Mouse (Mus musculus) megakaryocyte, embryonic 14.5 days (primary cell): Measurements from ENCODE around the gene Mrps9. TPM values are rescaled to one million over a fixed set of nuclear protein-coding genes. Genes with fewer than 3 reads are reported as not detected.
A peak's percentile ranks its signal among the peaks of the same experiment; 100 is the strongest.

Source experiments
- H3K27me3 ChIP-seq: replicated peaks from 2 replicates; pipeline ENCODE3; 2012; ENCODE audit warnings: inconsistent platforms
- H3K36me3 ChIP-seq: replicated peaks from 2 replicates; pipeline ENCODE3; 2012; ENCODE audit warnings: low read length, inconsistent platforms, mixed read lengths
- H3K4me1 ChIP-seq: 2 replicates; pipeline ENCODE4 v1.6.1; 2012; ENCODE audit warnings: inconsistent platforms
- H3K4me3 ChIP-seq: replicated peaks from 2 replicates; pipeline ENCODE3; 2012; ENCODE audit warnings: moderate library complexity, mild to moderate bottlenecking, inconsistent platforms
- H3K9me3 ChIP-seq: 2 replicates; pipeline ENCODE4 v1.6.1; 2012; ENCODE audit warnings: inconsistent platforms
- FLI1 ChIP-seq: IDR thresholded peaks from 2 replicates; pipeline ENCODE4 v1.6.1; 2012; ENCODE audit warnings: low read length, inconsistent platforms, mixed read lengths
- GATA1 ChIP-seq: IDR thresholded peaks from 3 replicates; pipeline ENCODE4 v1.6.1; 2012; ENCODE audit warnings: mixed read lengths, low read length, inconsistent platforms, borderline replicate concordance
- polyA plus RNA-seq: library from polyadenylated mRNA; stranded (reverse); fragments of >175 nt; gene quantifications from 2 replicates; pipeline ENCODE4 v1.2.3, GENCODE M21; 2012; ENCODE audit warnings: low replicate concordance; ENCODE audit not compliant: insufficient read depth

Gene Mrps9
- polyA plus RNA-seq, 1 experiment, result 28.4 TPM

DNA sequence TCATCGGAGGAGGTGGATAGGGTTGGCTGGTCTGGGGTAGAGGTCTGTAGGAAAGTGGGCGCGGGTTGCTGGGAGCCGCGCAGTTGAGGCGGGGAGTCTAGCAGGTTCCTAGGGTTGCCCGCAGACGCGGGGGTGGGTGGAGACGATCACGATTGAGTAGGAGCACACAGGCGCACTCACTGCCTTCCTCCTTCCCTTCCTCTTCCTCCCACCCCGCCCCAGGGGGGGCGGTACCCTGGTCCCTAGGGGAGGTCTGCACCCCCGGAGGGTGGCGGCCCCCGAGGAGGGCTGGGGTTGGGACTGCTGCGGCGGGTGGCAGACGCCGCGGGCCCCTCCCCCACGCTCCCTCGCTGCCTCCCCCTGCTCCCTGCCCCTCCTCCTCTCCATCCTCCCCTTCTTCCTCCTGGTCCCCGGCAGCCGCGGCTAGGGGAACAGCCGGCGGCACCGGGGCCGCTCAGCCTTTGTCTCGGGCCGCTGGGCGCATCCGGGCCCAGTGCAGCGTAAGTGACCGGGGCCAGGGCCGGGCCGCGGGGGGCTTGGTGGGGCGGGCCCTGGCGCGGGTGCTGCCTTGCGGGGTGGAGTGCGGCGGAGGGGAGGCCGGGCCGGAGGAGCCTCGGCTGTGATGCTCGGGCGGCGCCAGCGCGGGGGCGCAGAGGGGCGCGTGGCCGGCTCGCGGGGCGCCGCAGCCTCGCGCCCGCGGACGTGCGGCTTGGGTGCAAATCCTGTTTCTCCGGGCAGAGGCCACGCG, 101.9 kb downstream of the Mrps9 start, which contains the start of gene Gpr45:
Gene Gpr45 (plus strand): TSS at position 139 of the 748 bp plus-strand sequence.
- Histone ChIP-seq H3K4me3 (peak within 1 kb of the TSS; percentile 92), H3K36me3 (no peaks in the 10 kb centered on the region), H3K9me3 (no peaks in the 10 kb centered on the region; the same call in 1 of the 2 replicates), H3K4me1 (peaks cover 13% of the 10 kb centered on the region), H3K27me3 (peaks cover 53% of the 10 kb centered on the region)
- no peak for TF ChIP-seq GATA1
- no peak for TF ChIP-seq FLI1

DNA sequence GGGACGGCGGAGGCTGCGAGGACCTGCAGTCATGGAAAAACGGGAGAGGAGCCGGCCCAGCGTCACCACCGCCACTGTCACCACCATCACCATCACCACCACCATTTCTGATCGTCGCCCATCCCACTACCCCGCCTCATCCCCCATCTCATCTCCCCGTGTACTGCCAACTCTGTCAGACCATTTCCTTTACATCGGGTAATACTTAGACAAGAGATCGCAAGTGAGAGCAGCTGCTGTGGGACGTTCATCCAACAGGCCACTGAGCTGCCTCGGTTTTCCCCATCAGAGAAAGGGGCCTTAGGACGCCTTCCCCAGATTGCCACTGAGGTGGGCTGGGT, 102.4 kb downstream of the Mrps9 start:
- Histone ChIP-seq H3K4me3 (peak overlapping the region; percentile 92), H3K27me3 (peaks cover 55% of the 10 kb centered on the region), H3K36me3 (no peaks in the 10 kb centered on the region), H3K9me3 (no peaks in the 10 kb centered on the region; the same call in 1 of the 2 replicates), H3K4me1 (peaks cover 13% of the 10 kb centered on the region)
- TF ChIP-seq GATA1 (no peak), FLI1 (no peak)

Other genes with a start within 250 kb of the Mrps9 start
- gene Pou3f3, start 155.5 kb upstream of the Mrps9 start, polyA plus RNA-seq, result not detected in 2 replicates
- 0.17 TPM in 1 of 2 replicates, not detected in the other for gene Gpr45, start 101.6 kb downstream of the Mrps9 start, polyA plus RNA-seq
- 3.3 and 4.6 TPM in 2 replicates for gene Tgfbrap1, start 247.4 kb downstream of the Mrps9 start, polyA plus RNA-seq
- 1.0 TPM in 1 of 2 replicates, not detected in the other for gene AI597479, start 247.5 kb downstream of the Mrps9 start, polyA plus RNA-seq